Mouse (Mus musculus): ENCODE measurements around the gene Trim25.

DNA sequence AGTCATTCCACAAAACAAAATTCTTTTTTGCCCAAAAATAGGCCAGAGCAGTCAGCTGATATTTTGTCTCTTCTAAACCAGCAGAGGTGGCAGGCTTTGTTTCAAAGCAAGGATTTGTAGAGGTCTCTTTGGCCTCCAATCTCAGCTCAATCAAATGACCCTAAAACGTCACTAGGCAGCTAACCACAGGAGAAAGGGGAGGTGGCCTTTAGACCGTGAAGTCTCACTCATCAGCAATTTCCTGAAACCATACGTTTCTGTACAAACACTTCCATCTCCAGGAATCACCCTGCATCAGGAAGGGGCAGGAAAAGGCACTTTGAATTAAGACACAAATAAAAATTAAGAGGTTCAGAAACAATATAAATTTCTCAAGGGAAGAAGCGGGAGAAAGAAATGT lies 44.4 kb upstream of the Trim25 start:
- TF ChIP-seq CTCF (IDR thresholded peaks at IDR 0.05; ENCODE audit: extremely low read depth, insufficient read depth, low read length) (no peak), POLR2A (IDR thresholded peaks at IDR 0.05; ENCODE audit: extremely low read depth, insufficient read depth, low read length) (no peak)
